Mouse (Mus musculus): ENCODE results near the gene Panx1. TPM values are rescaled to one million over a fixed set of nuclear protein-coding genes. Genes with fewer than 3 reads are reported as not detected.

Panx1 gene
- polyA plus RNA-seq, 1 experiment from 2014 or later: 24.5 TPM

DNA sequence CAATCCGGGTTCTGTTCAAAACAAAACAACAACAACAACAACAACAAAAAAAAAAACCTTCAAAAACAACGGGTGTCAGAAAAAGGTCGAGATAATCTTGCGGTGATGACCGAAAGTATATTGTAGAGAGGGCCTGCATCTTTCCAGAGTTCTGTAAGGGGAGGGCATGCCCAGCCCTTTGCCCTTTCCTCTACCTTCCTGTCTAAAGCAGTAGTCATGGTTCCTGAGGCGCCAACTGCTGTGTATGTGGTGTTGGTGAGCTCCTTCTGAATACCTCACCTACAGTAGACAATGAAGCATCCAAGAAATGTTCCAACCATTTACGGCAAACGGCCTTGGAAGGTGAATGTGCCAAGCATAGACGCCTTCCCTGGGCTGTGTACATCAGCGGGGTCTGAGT is 462 bp upstream of the Panx1 start:
- Histone ChIP-seq H3K27me3 (replicated peaks; ENCODE audit: control insufficient read depth, insufficient read depth, low read length) (no peaks in the 10 kb centered on the region), H3K27ac (ENCODE audit: low read depth, low read length) (0 out of 2 replicates have a peak overlapping the region, but pooled peaks have one; percentile 83), H3K4me3 (ENCODE audit: low read depth, low read length) (peak overlapping the region; percentile 73), H3K9me3 (ENCODE audit: control insufficient read depth) (no peaks in the 10 kb centered on the region), H3K36me3 (ENCODE audit: control insufficient read depth, insufficient read depth) (no peaks in the 10 kb centered on the region), H3K9ac (ENCODE audit: low read depth, low read length) (peak overlapping the region; percentile 70), H3K4me1 (replicated peaks; ENCODE audit: control insufficient read depth, insufficient read depth, low read length) (peaks cover 5% of the 10 kb centered on the region; the same call in 1 of the 2 replicates), H3K4me2 (replicated peaks; ENCODE audit: low read depth) (peak overlapping the region; percentile 92)
- TF ChIP-seq CTCF (IDR thresholded peaks at IDR 0.05; ENCODE audit: low read depth): no peak
- 41% methylated on average over 10 of the region's 10 CpGs for WGBS
- no peak for ATAC-seq

DNA sequence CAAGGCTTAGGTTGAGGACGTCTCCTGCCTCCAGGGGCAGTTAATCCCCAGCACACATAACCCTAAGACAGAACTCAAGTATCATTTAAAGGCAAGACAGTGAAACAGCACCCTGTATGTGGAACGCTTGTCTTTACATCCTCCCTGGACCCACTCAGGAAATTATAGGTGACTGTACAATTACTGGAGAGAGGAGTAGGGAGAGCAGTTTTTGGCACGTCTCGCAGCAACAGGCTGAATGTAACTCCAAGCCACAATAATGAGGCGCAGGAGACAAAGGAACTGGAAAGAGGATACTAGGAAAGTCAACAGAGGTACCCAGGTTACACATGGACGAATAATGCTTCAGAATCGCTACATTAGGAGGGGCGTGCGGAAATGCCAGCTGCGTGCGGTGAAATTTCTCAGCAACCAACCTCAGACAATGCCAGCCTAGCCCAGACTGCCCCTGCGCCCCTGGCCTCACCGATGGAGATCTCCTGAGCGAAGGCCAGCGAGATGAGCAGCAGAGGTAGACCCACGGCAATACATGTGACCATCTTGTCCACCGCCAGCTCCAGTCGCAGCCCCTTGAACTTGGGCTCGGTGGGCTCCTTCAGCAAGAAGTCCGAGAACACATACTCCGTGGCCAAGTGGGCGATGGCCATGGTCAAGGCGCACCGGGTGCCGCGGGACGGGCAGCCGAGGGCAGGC is 741 bp downstream of the Panx1 start:
- Histone ChIP-seq H3K9ac (ENCODE audit: low read depth, low read length) (peak overlapping the region; percentile 70), H3K9me3 (ENCODE audit: control insufficient read depth) (no peaks in the 10 kb centered on the region), H3K36me3 (ENCODE audit: control insufficient read depth, insufficient read depth) (no peaks in the 10 kb centered on the region), H3K4me2 (replicated peaks; ENCODE audit: low read depth) (peak overlapping the region; percentile 92), H3K4me1 (replicated peaks; ENCODE audit: control insufficient read depth, insufficient read depth, low read length) (peaks cover 5% of the 10 kb centered on the region; the same call in 1 of the 2 replicates), H3K27ac (ENCODE audit: low read depth, low read length) (peak overlapping the region; percentile 83), H3K27me3 (replicated peaks; ENCODE audit: control insufficient read depth, insufficient read depth, low read length) (no peaks in the 10 kb centered on the region), H3K4me3 (ENCODE audit: low read depth, low read length) (peak overlapping the region; percentile 73)
- TF ChIP-seq CTCF (IDR thresholded peaks at IDR 0.05; ENCODE audit: low read depth): no peak
- WGBS: under 1% methylated on average over 26 of the region's 28 CpGs
- no peak for ATAC-seq

DNA sequence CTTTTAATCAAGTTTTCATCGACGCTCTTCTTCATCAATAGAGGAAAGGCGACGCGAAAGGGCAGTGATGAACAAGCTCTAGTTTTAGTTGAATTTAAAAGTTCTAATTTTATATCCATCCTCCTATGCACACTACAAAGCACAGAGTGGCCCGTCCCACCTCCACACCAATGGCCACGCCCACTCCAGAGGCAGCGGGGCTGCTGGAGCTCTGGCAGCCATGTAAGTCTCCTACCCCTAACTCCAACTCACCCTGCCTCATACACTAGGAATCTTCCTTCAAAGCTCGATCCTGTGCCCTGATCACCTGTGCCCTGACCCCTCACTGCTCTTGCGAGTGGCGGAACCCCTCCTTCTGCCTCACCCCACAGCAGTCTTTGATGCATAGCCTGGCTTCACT is 3.7 kb downstream of the Panx1 start:
- Histone ChIP-seq H3K4me2 (replicated peaks; ENCODE audit: low read depth) (no peak overlapping the region), H3K36me3 (ENCODE audit: control insufficient read depth, insufficient read depth) (no peaks in the 10 kb centered on the region), H3K27ac (ENCODE audit: low read depth, low read length) (no peak overlapping the region), H3K27me3 (replicated peaks; ENCODE audit: control insufficient read depth, insufficient read depth, low read length) (no peaks in the 10 kb centered on the region), H3K4me3 (ENCODE audit: low read depth, low read length) (no peak overlapping the region), H3K9ac (ENCODE audit: low read depth, low read length) (no peak overlapping the region), H3K4me1 (replicated peaks; ENCODE audit: control insufficient read depth, insufficient read depth, low read length) (peaks cover 5% of the 10 kb centered on the region; the same call in 1 of the 2 replicates), H3K9me3 (ENCODE audit: control insufficient read depth) (no peaks in the 10 kb centered on the region)
- 81% methylated on average over 11 of the region's 11 CpGs for WGBS
- TF ChIP-seq CTCF (IDR thresholded peaks at IDR 0.05; ENCODE audit: low read depth): no peak
- no peak for ATAC-seq

DNA sequence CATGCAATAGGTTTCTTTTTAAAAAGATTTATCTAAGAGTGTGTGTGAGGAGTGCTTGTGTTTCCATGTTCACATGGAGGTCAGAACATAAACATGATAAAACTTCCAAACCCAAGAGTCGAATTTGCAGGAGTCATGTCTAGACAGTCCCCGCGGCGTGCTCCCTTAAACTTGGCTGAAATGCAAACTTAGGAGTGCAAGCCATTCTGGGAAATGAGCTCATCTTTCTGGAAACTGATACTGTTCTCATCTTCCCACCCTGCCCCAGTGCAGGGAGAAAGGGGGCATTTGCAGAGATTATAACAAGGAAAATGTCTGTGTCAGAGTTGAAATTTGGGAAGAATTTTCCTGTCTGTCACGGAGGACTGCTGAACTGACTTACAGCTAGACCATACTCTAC is 5.4 kb downstream of the Panx1 start:
- WGBS: 73% methylated on average over 5 of the region's 5 CpGs
- no peak for ATAC-seq

DNA sequence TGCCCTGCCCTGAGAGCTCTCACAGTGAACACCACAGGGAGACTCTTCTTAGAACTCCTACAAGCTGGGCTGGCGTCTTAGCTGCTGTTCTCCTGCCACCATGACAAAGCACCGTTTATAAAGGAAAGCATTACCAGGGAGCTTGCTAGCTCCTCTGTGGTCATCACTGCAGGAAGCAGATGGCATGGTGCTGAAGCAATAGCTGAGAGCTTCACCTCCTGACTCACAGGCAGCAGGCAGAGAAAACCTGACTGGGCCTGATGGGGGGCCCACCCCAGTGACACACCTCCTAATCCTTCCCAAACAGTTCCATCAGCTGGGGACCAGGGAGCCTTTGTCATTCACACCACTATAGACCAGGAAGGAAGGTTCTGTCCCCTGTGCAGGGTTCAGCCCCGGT is 7.6 kb downstream of the Panx1 start:
- Histone ChIP-seq H3K4me2 (replicated peaks; ENCODE audit: low read depth) (no peak overlapping the region), H3K4me1 (replicated peaks; ENCODE audit: control insufficient read depth, insufficient read depth, low read length) (no peaks in the 10 kb centered on the region; the same call in 1 of the 2 replicates), H3K4me3 (ENCODE audit: low read depth, low read length) (no peak overlapping the region), H3K9ac (ENCODE audit: low read depth, low read length) (no peak overlapping the region), H3K36me3 (ENCODE audit: control insufficient read depth, insufficient read depth) (no peaks in the 10 kb centered on the region), H3K27me3 (replicated peaks; ENCODE audit: control insufficient read depth, insufficient read depth, low read length) (no peaks in the 10 kb centered on the region), H3K27ac (ENCODE audit: low read depth, low read length) (no peak overlapping the region), H3K9me3 (ENCODE audit: control insufficient read depth) (no peaks in the 10 kb centered on the region)
- TF ChIP-seq CTCF (IDR thresholded peaks at IDR 0.05; ENCODE audit: low read depth): no peak
- no peak for ATAC-seq
- WGBS: 68% methylated on average over 3 of the region's 3 CpGs

More for the DNA sequence above, 5.4 kb downstream of the Panx1 start:
- H3K36me3 ChIP-seq (ENCODE audit: control insufficient read depth, insufficient read depth): no peaks in the 10 kb centered on the region
- no peak overlapping the region for H3K4me2 ChIP-seq (replicated peaks; ENCODE audit: low read depth)
- no peak overlapping the region for H3K9ac ChIP-seq (ENCODE audit: low read depth, low read length)
- H3K4me3 ChIP-seq (ENCODE audit: low read depth, low read length): no peak overlapping the region
- no peak for TF ChIP-seq CTCF (IDR thresholded peaks at IDR 0.05; ENCODE audit: low read depth)
- H3K27me3 ChIP-seq (replicated peaks; ENCODE audit: control insufficient read depth, insufficient read depth, low read length): no peaks in the 10 kb centered on the region
- no peaks in the 10 kb centered on the region for H3K9me3 ChIP-seq (ENCODE audit: control insufficient read depth)
- no peaks in the 10 kb centered on the region; the same call in 1 of the 2 replicates for H3K4me1 ChIP-seq (replicated peaks; ENCODE audit: control insufficient read depth, insufficient read depth, low read length)
- no peak overlapping the region for H3K27ac ChIP-seq (ENCODE audit: low read depth, low read length)

DNA sequence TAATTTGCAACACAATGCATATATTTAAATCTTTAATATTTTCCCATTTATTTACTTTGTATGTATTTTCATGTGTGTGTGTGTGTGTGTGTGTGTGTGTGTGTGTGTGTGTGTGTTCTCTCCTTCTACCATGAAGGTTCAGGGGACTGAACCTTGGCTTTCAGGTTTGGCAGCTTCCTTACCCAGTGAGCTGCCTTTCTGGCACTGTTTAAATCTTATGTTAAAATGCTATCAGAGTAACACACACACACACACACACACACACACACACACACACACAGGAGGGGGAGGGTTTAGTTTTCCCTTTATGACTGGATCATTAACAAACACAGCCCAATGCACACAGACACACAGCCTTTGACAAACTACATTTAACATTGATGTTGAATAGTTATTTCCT is 8.0 kb downstream of the Panx1 start:
- Histone ChIP-seq H3K9me3 (ENCODE audit: control insufficient read depth) (no peaks in the 10 kb centered on the region), H3K9ac (ENCODE audit: low read depth, low read length) (no peak overlapping the region), H3K4me2 (replicated peaks; ENCODE audit: low read depth) (no peak overlapping the region), H3K4me1 (replicated peaks; ENCODE audit: control insufficient read depth, insufficient read depth, low read length) (no peaks in the 10 kb centered on the region; the same call in 1 of the 2 replicates), H3K36me3 (ENCODE audit: control insufficient read depth, insufficient read depth) (no peaks in the 10 kb centered on the region), H3K27ac (ENCODE audit: low read depth, low read length) (no peak overlapping the region), H3K4me3 (ENCODE audit: low read depth, low read length) (no peak overlapping the region), H3K27me3 (replicated peaks; ENCODE audit: control insufficient read depth, insufficient read depth, low read length) (no peaks in the 10 kb centered on the region)
- TF ChIP-seq CTCF (IDR thresholded peaks at IDR 0.05; ENCODE audit: low read depth): no peak
- ATAC-seq: no peak

All from intestine, postnatal 0 days (tissue).